Mouse (Mus musculus) myocyte (in vitro differentiated cells): ENCODE results near the gene Slc25a21. TPM values are rescaled to one million over a fixed set of nuclear protein-coding genes. Genes with fewer than 3 reads are reported as not detected.
A peak's percentile ranks its signal among the peaks of the same experiment; 100 is the strongest.

Source experiments
- H3K27me3 ChIP-seq: one replicate; pipeline ENCODE4 v1.6.1; 2011; ENCODE audit not compliant: control insufficient read depth, insufficient read depth, insufficient read length
- H3K36me3 ChIP-seq: one replicate; pipeline ENCODE4 v1.6.1; 2011; ENCODE audit not compliant: control insufficient read depth, insufficient read depth
- H3K4me2 ChIP-seq: one replicate; pipeline ENCODE4 v1.6.1; 2011; ENCODE audit warnings: low read depth, control low read depth
- H3K4me3 ChIP-seq: one replicate; pipeline ENCODE4 v1.5.1; 2011; ENCODE audit warnings: mild to moderate bottlenecking, control low read depth, moderate library complexity
- H3K79me2 ChIP-seq: one replicate; pipeline ENCODE4 v1.6.1; 2011; ENCODE audit not compliant: control insufficient read depth, insufficient read depth
- H3ac ChIP-seq: one replicate; pipeline ENCODE4 v1.6.1; 2011; ENCODE audit not compliant: control insufficient read depth, insufficient read length
- CEBPB ChIP-seq: IDR thresholded peaks from 2 replicates; pipeline ENCODE4 v1.6.1; 2011; ENCODE audit warnings: mild to moderate bottlenecking, moderate library complexity; ENCODE audit not compliant: poor library complexity, insufficient read depth, severe bottlenecking
- E2F4 ChIP-seq: IDR thresholded peaks from one replicate; pipeline ENCODE4 v1.6.1; 2011; ENCODE audit warnings: mild to moderate bottlenecking, control low read depth, moderate library complexity; ENCODE audit not compliant: insufficient read depth
- MAX ChIP-seq: IDR thresholded peaks from one replicate; pipeline ENCODE4 v1.6.1; 2011; ENCODE audit warnings: low read depth, mild to moderate bottlenecking, control low read depth
- MYOD1 ChIP-seq, 3 experiments: IDR thresholded peaks; one replicate each; pipeline ENCODE4 v1.6.1; 2011; ENCODE audit warnings: control low read depth in 2 of 3, low read depth in 2 of 3, mild to moderate bottlenecking in 2 of 3, moderate library complexity in 1 of 3; ENCODE audit not compliant: insufficient read length in 2 of 3, control insufficient read depth in 1 of 3
- MYOG ChIP-seq, 3 experiments: IDR thresholded peaks; one replicate each; pipeline ENCODE4 v1.6.1; 2011; ENCODE audit warnings: control low read depth in 2 of 3, low read depth in 2 of 3, mild to moderate bottlenecking in 2 of 3; ENCODE audit not compliant: insufficient read length in 2 of 3, control insufficient read depth in 1 of 3, insufficient read depth in 1 of 3
- POLR2A ChIP-seq: IDR thresholded peaks from one replicate; pipeline ENCODE4 v1.6.1; 2011; ENCODE audit warnings: low read depth, mild to moderate bottlenecking, control low read depth, moderate library complexity; ENCODE audit not compliant: insufficient read length
- POLR2AphosphoS2 ChIP-seq: IDR thresholded peaks from one replicate; pipeline ENCODE4 v1.6.1; 2011; ENCODE audit warnings: low read depth, control low read depth; ENCODE audit not compliant: insufficient read length
- REST ChIP-seq: IDR thresholded peaks from one replicate; pipeline ENCODE4 v1.6.1; 2011; ENCODE audit warnings: mild to moderate bottlenecking, control low read depth, moderate library complexity; ENCODE audit not compliant: insufficient read depth, insufficient read length
- SRF ChIP-seq: IDR thresholded peaks from one replicate; pipeline ENCODE4 v1.6.1; 2011; ENCODE audit warnings: low read depth; ENCODE audit not compliant: control insufficient read depth, insufficient read length
- TCF12 ChIP-seq: IDR thresholded peaks from one replicate; pipeline ENCODE4 v1.6.1; 2011; ENCODE audit warnings: mild to moderate bottlenecking, control low read depth; ENCODE audit not compliant: poor library complexity, insufficient read depth, severe bottlenecking
- TCF3 ChIP-seq: IDR thresholded peaks from one replicate; pipeline ENCODE4 v1.6.1; 2011; ENCODE audit warnings: low read depth, control low read depth; ENCODE audit not compliant: insufficient read length
- USF1 ChIP-seq: IDR thresholded peaks from one replicate; pipeline ENCODE4 v1.6.1; 2011; ENCODE audit warnings: low read depth, mild to moderate bottlenecking, control low read depth, moderate library complexity
- polyA plus RNA-seq: library from polyadenylated mRNA; unstranded; fragments of >200 nt; fragmentation: generic; extraction: Trizol; gene quantifications from one replicate; pipeline ENCODE4 v1.2.1, GENCODE M21; 2012; ENCODE audit warnings: missing spikeins

The Slc25a21 gene
- polyA plus RNA-seq, 1 experiment = not detected

- H3K27me3 ChIP-seq = no peaks in the 10 kb centered on the region
- H3K79me2 ChIP-seq = no peaks in the 10 kb centered on the region
- H3K4me2 ChIP-seq = no peak overlapping the region
- no peaks in the 10 kb centered on the region for H3K36me3 ChIP-seq
- H3ac ChIP-seq = no peak overlapping the region
- TF ChIP-seq E2F4 (no peak), CEBPB (no peak), REST (no peak), USF1 (no peak), MYOG (IDR thresholded peaks at IDR 0.05; ENCODE audit: control insufficient read depth in 1 of 3, insufficient read depth in 1 of 3, insufficient read length in 2 of 3, low read depth in 2 of 3) (no peak), POLR2AphosphoS2 (no peak), MYOD1 (IDR thresholded peaks at IDR 0.05; ENCODE audit: control insufficient read depth in 1 of 3, insufficient read length in 2 of 3, low read depth in 2 of 3) (no peak), TCF12 (no peak), SRF (no peak), POLR2A (no peak)
- no peak overlapping the region for H3K4me3 ChIP-seq
Measured at GRCm38 (mm10) chr12:56807078-56807477, 390.2 kb downstream of the Slc25a21 start.

GRCm38 (mm10) chr12:56804487-56804886 lies 392.8 kb downstream of the Slc25a21 start:
- no peaks in the 10 kb centered on the region for H3K36me3 ChIP-seq
- no peak overlapping the region for H3ac ChIP-seq
- no peak overlapping the region for H3K4me2 ChIP-seq
- H3K27me3 ChIP-seq = no peaks in the 10 kb centered on the region
- H3K4me3 ChIP-seq = no peak overlapping the region
- TF ChIP-seq CEBPB (peak; percentile 59; the same call in 1 of the 2 replicates), POLR2AphosphoS2 (no peak)
- no peaks in the 10 kb centered on the region for H3K79me2 ChIP-seq

GRCm38 (mm10) chr12:56798641-56799415 lies 398.4 kb downstream of the Slc25a21 start:
- TF ChIP-seq POLR2A (no peak), TCF12 (no peak), SRF (no peak), REST (no peak), USF1 (no peak), TCF3 (no peak), POLR2AphosphoS2 (no peak), MYOG (IDR thresholded peaks at IDR 0.05; ENCODE audit: control insufficient read depth in 1 of 3, insufficient read depth in 1 of 3, insufficient read length in 2 of 3, low read depth in 2 of 3) (no peak)
- Histone ChIP-seq H3ac (no peak overlapping the region), H3K4me2 (no peak overlapping the region), H3K79me2 (no peaks in the 10 kb centered on the region), H3K36me3 (no peaks in the 10 kb centered on the region), H3K27me3 (no peaks in the 10 kb centered on the region), H3K4me3 (no peak overlapping the region)

GRCm38 (mm10) chr12:56789236-56789635 lies 408.0 kb downstream of the Slc25a21 start:
- Histone ChIP-seq H3K4me2 (no peak overlapping the region), H3K27me3 (no peaks in the 10 kb centered on the region), H3K4me3 (no peak overlapping the region), H3K79me2 (no peaks in the 10 kb centered on the region), H3K36me3 (no peaks in the 10 kb centered on the region), H3ac (no peak overlapping the region)
- TF ChIP-seq E2F4 (no peak), MYOG (IDR thresholded peaks at IDR 0.05; ENCODE audit: control insufficient read depth in 1 of 3, insufficient read depth in 1 of 3, insufficient read length in 2 of 3, low read depth in 2 of 3) (no peak), TCF12 (no peak), TCF3 (no peak), MAX (no peak), CEBPB (no peak), MYOD1 (IDR thresholded peaks at IDR 0.05; ENCODE audit: control insufficient read depth in 1 of 3, insufficient read length in 2 of 3, low read depth in 2 of 3) (no peak), REST (no peak), POLR2A (no peak), USF1 (no peak), POLR2AphosphoS2 (no peak), SRF (no peak)

- no peak overlapping the region for H3ac ChIP-seq
- H3K79me2 ChIP-seq = no peaks in the 10 kb centered on the region
- H3K27me3 ChIP-seq = no peaks in the 10 kb centered on the region
- H3K36me3 ChIP-seq = no peaks in the 10 kb centered on the region
- H3K4me2 ChIP-seq = no peak overlapping the region
- TF ChIP-seq POLR2AphosphoS2 = no peak
- TF ChIP-seq REST = no peak
- TF ChIP-seq TCF3 = no peak
- no peak for TF ChIP-seq TCF12
- TF ChIP-seq E2F4 = no peak
- no peak for TF ChIP-seq CEBPB
- TF ChIP-seq MYOG (IDR thresholded peaks at IDR 0.05; ENCODE audit: control insufficient read depth in 1 of 3, insufficient read depth in 1 of 3, insufficient read length in 2 of 3, low read depth in 2 of 3) = no peak
- no peak for TF ChIP-seq POLR2A
- TF ChIP-seq MYOD1 (IDR thresholded peaks at IDR 0.05; ENCODE audit: control insufficient read depth in 1 of 3, insufficient read length in 2 of 3, low read depth in 2 of 3) = no peak
- no peak for TF ChIP-seq USF1
- no peak for TF ChIP-seq SRF
- TF ChIP-seq MAX = no peak
- no peak overlapping the region for H3K4me3 ChIP-seq
Measured at GRCm38 (mm10) chr12:56785250-56785649, 412.0 kb downstream of the Slc25a21 start.
